ENCODE assay signal across 9 mouse cellular contexts in the genomic region with DNA sequence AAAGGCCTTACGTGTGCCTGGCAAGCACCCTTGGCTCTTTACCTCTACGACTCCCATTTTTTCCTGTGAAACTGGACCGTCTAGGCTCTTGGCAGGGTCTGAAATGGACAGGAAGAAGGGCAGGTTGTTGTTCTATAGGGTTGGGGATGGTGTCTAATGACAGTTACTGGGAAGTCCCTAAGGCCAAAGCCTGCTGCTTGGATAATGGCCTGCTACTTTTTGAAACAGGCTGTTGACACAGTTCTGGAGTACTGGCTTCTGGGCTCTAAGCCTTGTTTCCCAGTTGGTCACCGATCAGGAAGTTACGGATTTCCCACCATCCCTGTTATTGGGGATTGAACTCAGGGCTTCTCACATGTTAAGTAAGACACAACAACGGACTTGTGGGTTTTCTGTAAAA. TPM values are rescaled to one million over a fixed set of nuclear protein-coding genes. Genes with fewer than 3 reads are reported as not detected.
DNase-seq lines count a peak whose midpoint lies in the region; ATAC-seq and TF ChIP-seq lines count a peak whose summit lies in the region.
"Had no signal": no experiment of that assay in that cellular context is flagged by ENCODE, and none has a peak within 500 bp of the region (broad histone marks: within the 10 kb centered on the region; RNA-seq: fewer than 3 reads in every experiment).

No protein-coding gene starts in this region.

- TF ChIP-seq CTCF in forebrain, postnatal 0 days (IDR thresholded peaks at IDR 0.05; ENCODE audit: low read depth): no peak
- no peak for TF ChIP-seq CTCF in lung, adult 2 months (IDR thresholded peaks at IDR 0.05; ENCODE audit: insufficient read depth, low read length)

- H3K4me3 ChIP-seq in heart, embryonic 12.5 days: no peak overlapping the region
- H3K4me3 ChIP-seq in heart, embryonic 10.5 days: no peak overlapping the region
- no peak overlapping the region for H3K4me3 ChIP-seq in forebrain, postnatal 0 days (ENCODE audit: low read depth, low read length)
- H3K4me3 ChIP-seq in macrophage (ENCODE audit: inconsistent target): peak overlapping the region; percentile 93
- H3K4me3 ChIP-seq in lung, adult 2 months (replicated peaks; ENCODE audit: extremely low read depth, low read depth, low read length): no peak overlapping the region

- no peak overlapping the region for H3K9ac ChIP-seq in heart, embryonic 12.5 days
- H3K9ac ChIP-seq in forebrain, postnatal 0 days: no peak overlapping the region

- no peak for TF ChIP-seq POLR2A in lung, adult 2 months (IDR thresholded peaks at IDR 0.05; ENCODE audit: borderline replicate concordance, extremely low read depth, low read depth, low read length)

- peaks cover 99% of the 10 kb centered on the region for H3K79me2 ChIP-seq in macrophage (ENCODE audit: inconsistent target)

- H3K9me3 ChIP-seq in heart, embryonic 12.5 days (replicated peaks): no peaks in the 10 kb centered on the region
- H3K9me3 ChIP-seq in heart, embryonic 10.5 days: no peaks in the 10 kb centered on the region
- no peaks in the 10 kb centered on the region for H3K9me3 ChIP-seq in forebrain, postnatal 0 days (ENCODE audit: low read length)

- H3K36me3 ChIP-seq in heart, embryonic 12.5 days: peaks cover 3% of the 10 kb centered on the region; the same call in 1 of the 2 replicates
- peaks cover 4% of the 10 kb centered on the region; the same call in 1 of the 2 replicates for H3K36me3 ChIP-seq in heart, embryonic 10.5 days
- no peaks in the 10 kb centered on the region for H3K36me3 ChIP-seq in forebrain, postnatal 0 days (ENCODE audit: insufficient read depth)
- no peaks in the 10 kb centered on the region for H3K36me3 ChIP-seq in macrophage (ENCODE audit: inconsistent target)

- peaks cover 59% of the 10 kb centered on the region for H3K4me1 ChIP-seq in heart, embryonic 12.5 days (replicated peaks)
- peaks cover 57% of the 10 kb centered on the region for H3K4me1 ChIP-seq in heart, embryonic 10.5 days
- peaks cover 42% of the 10 kb centered on the region for H3K4me1 ChIP-seq in forebrain, postnatal 0 days (ENCODE audit: insufficient read depth)
- H3K4me1 ChIP-seq in lung, adult 2 months (ENCODE audit: control insufficient read depth, insufficient read depth, low read length): peaks cover 22% of the 10 kb centered on the region

- H3K4me2 ChIP-seq in heart, embryonic 12.5 days: peak overlapping the region; percentile 8; the same call in 1 of the 2 replicates
- H3K4me2 ChIP-seq in forebrain, postnatal 0 days (ENCODE audit: low read depth): peak overlapping the region; percentile 77; the same call in 1 of the 2 replicates

- DNase-seq in heart, embryonic 10.5 days (ENCODE audit: low spot score): no peak
- DNase-seq in adipocyte (ENCODE audit: low spot score): peak; percentile 60
- no peak for DNase-seq in forebrain, postnatal 0 days
- no peak for DNase-seq in lung, adult 2 months
- DNase-seq: cerebellum, adult 9-10 months had no signal

- no peak for ATAC-seq in heart, embryonic 12.5 days (ENCODE audit: insufficient number of reproducible peaks, low FRiP score)
- no peak for ATAC-seq in forebrain, postnatal 0 days
- ATAC-seq in activated CD4-positive, CD25-positive, alpha-beta regulatory T cell, adult 4 months: no peak
- no peak for ATAC-seq in frontal cortex, adult (ENCODE audit: low TSS enrichment)

- 89% methylated on average over 6 of the region's 6 CpGs for WGBS in heart, embryonic 12.5 days
- WGBS in heart, embryonic 10.5 days: 91% methylated on average over 6 of the region's 6 CpGs
- WGBS in forebrain, postnatal 0 days: 79% methylated on average over 6 of the region's 6 CpGs
- WGBS in macrophage (ENCODE audit: missing documents): 77% methylated on average over 6 of the region's 6 CpGs
- 75% methylated on average over 6 of the region's 6 CpGs for WGBS in lung, adult 2 months

- H3K27me3 ChIP-seq in heart, embryonic 12.5 days (replicated peaks): no peaks in the 10 kb centered on the region
- H3K27me3 ChIP-seq in heart, embryonic 10.5 days (ENCODE audit: insufficient read depth, poor library complexity, severe bottlenecking): no peaks in the 10 kb centered on the region
- H3K27me3 ChIP-seq in forebrain, postnatal 0 days (ENCODE audit: insufficient read depth, low read length): no peaks in the 10 kb centered on the region

- no peak overlapping the region for H3K27ac ChIP-seq in heart, embryonic 12.5 days (ENCODE audit: poor library complexity, severe bottlenecking)
- no peak overlapping the region for H3K27ac ChIP-seq in heart, embryonic 10.5 days
- H3K27ac ChIP-seq in forebrain, postnatal 0 days (ENCODE audit: low read depth, low read length): 0 out of 2 replicates have a peak overlapping the region, but pooled peaks have one; percentile 15
- peak overlapping the region; percentile 100 for H3K27ac ChIP-seq in macrophage

RNA-seq across cellular contexts. Expression of a gene that starts 2.9 kb away (rescaled TPM):
- polyA plus RNA-seq in heart, embryonic 12.5 days (2016; fragmentation: Nextera tagmentation; extraction: Ambion mirVana): 95.6 and 100.0 TPM in 2 replicates
- 74.3 and 75.2 TPM in 2 replicates for polyA plus RNA-seq in heart, embryonic 10.5 days (2016; fragmentation: Nextera tagmentation; extraction: Ambion mirVana)
- total RNA-seq in forebrain, postnatal 0 days (2014; rRNA removed): 577 and 690 TPM in 2 replicates
- polyA plus RNA-seq in forebrain, postnatal 0 days (2015; fragmentation: Nextera tagmentation; extraction: Ambion mirVana): 229 and 259 TPM in 2 replicates
- 1,000 to 10,000 TPM in 22 of 26 experiments, 100 to 1,000 TPM in 4; 715 to 4,323 (median 2,388) TPM for total RNA-seq in macrophage (2018; cell fraction: chromatin; rRNA removed)
- total RNA-seq in macrophage (2018; cell fraction: cytosol; rRNA removed): over 10,000 TPM in 25 of 26 experiments, 1,000 to 10,000 TPM in 1; 9,835 to 25,455 (median 13,887) TPM
- total RNA-seq in macrophage (2018; cell fraction: nucleus; rRNA removed): over 10,000 TPM in 25 of 26 experiments, 1,000 to 10,000 TPM in 1; 4,026 to 20,879 (median 17,761) TPM
- 12,209 to 20,921 TPM (median 16,354 TPM) in 3 replicates for polyA plus RNA-seq in macrophage (2018)
- 993 and 1,289 TPM in 2 replicates for polyA plus RNA-seq in lung, adult 2 months (2012; rRNA removed)
- 100 to 1,000 TPM in 1 of 2 experiments, 10 to 100 TPM in 1; 95.5 to 199 TPM for polyA plus RNA-seq in activated CD4-positive, CD25-positive, alpha-beta regulatory T cell, adult 4 months (2017; shearing (Covaris generic))

Comparison
In these comparisons a context has a peak if more than half of its experiments do, and no peak if none do; other contexts are left out.
1. H3K27ac ChIP-seq: peak in forebrain, postnatal 0 days (single experiment) and macrophage (single experiment); none in heart, embryonic 12.5 days (single experiment) and heart, embryonic 10.5 days (single experiment).